Mouse (Mus musculus) liver, postnatal 0 days (tissue): ENCODE measurements around the gene 1700008O03Rik. TPM values are rescaled to one million over a fixed set of nuclear protein-coding genes. Genes with fewer than 3 reads are reported as not detected.

ENCODE experiments used
- ATAC-seq: fragments of 200-750 bp; cut with Nextera tagmentation; 2 replicates; pipeline ENCODE4 v1.8.0; 2017; ENCODE audit warnings: mild to moderate bottlenecking, moderate library complexity
- DNase-seq: peaks from one replicate; pipeline ENCODE4 v3.0.0-alpha.2; 2016
- H3K27ac ChIP-seq: fragments of 300-500 bp; sonication (generic); 2 replicates; pipeline ENCODE4 v1.5.1; 2014; ENCODE audit warnings: antibody characterized with exemption, moderate library complexity, mild to moderate bottlenecking, low read depth
- H3K27me3 ChIP-seq: fragments of 300-500 bp; sonication (generic); 2 replicates; pipeline ENCODE4 v1.6.1; 2014; ENCODE audit warnings: low read length, control low read depth, mixed read lengths; ENCODE audit not compliant: insufficient read depth
- H3K36me3 ChIP-seq: fragments of 300-500 bp; sonication (generic); replicated peaks from 2 replicates; pipeline ENCODE4 v1.6.1; 2014; ENCODE audit warnings: mild to moderate bottlenecking, control low read depth, low read length, moderate library complexity, mixed read lengths; ENCODE audit not compliant: insufficient read depth
- H3K4me1 ChIP-seq: fragments of 300-500 bp; sonication (generic); 2 replicates; pipeline ENCODE4 v1.6.1; 2014; ENCODE audit warnings: antibody characterized with exemption, mild to moderate bottlenecking, control low read depth; ENCODE audit not compliant: insufficient read depth
- H3K4me2 ChIP-seq: fragments of 300-500 bp; sonication (generic); 2 replicates; pipeline ENCODE4 v1.6.1; 2014; ENCODE audit warnings: low read depth, mild to moderate bottlenecking, low read length, moderate library complexity, mixed read lengths
- H3K4me3 ChIP-seq: fragments of 300-500 bp; sonication (generic); 2 replicates; pipeline ENCODE4 v1.5.1; 2014; ENCODE audit warnings: low read depth, low read length
- H3K9ac ChIP-seq: fragments of 300-500 bp; sonication (generic); replicated peaks from 2 replicates; pipeline ENCODE4 v1.6.1; 2014; ENCODE audit warnings: mild to moderate bottlenecking, moderate library complexity
- H3K9me3 ChIP-seq: fragments of 300-500 bp; sonication (generic); 2 replicates; pipeline ENCODE4 v1.6.1; 2016; ENCODE audit warnings: mild to moderate bottlenecking, control low read depth, low read length, mixed read lengths
- CTCF ChIP-seq: sonication (generic); IDR thresholded peaks from 2 replicates; pipeline ENCODE4 v1.5.1; 2016; ENCODE audit warnings: antibody characterized with exemption, low read depth
- EP300 ChIP-seq: IDR thresholded peaks from 2 replicates; pipeline ENCODE4 v1.6.1; 2016; ENCODE audit warnings: antibody characterized with exemption, low read depth, mild to moderate bottlenecking
- WGBS: fragments of 180-500 bp; shearing (Covaris S2); extraction: QIAGEN DNeasy Blood & Tissue Kit; methylation state at CpG from one replicate; pipeline ENCODE4 v1.1.7; 2014; ENCODE audit not compliant: insufficient replicate concordance; 5-methylcytosine and 5-hydroxymethylcytosine counted together
- polyA plus RNA-seq: library from polyadenylated mRNA; unstranded; fragments of >200 nt; fragmentation: Nextera tagmentation; extraction: Ambion mirVana; gene quantifications from 2 replicates; pipeline ENCODE4 v1.2.1, GENCODE M21; 2015

1700008O03Rik gene
- polyA plus RNA-seq, 1 experiment from 2014 or later: 0.15 TPM

GRCm38 (mm10) chr7:44428171-44428950 is 42.7 kb upstream of the 1700008O03Rik start:
- Histone ChIP-seq H3K9ac (no peak overlapping the region), H3K4me2 (no peak overlapping the region), H3K27ac (no peak overlapping the region), H3K4me3 (no peak overlapping the region), H3K36me3 (no peaks in the 10 kb centered on the region), H3K9me3 (no peaks in the 10 kb centered on the region), H3K4me1 (no peaks in the 10 kb centered on the region), H3K27me3 (peaks cover 62% of the 10 kb centered on the region)
- ATAC-seq: no peak
- WGBS: 3% methylated on average over 16 of the region's 38 CpGs
- no peak for TF ChIP-seq EP300
- TF ChIP-seq CTCF: no peak
- no peak for DNase-seq

- ATAC-seq (no peak), DNase-seq (no peak)
- Histone ChIP-seq H3K9ac (no peak overlapping the region), H3K36me3 (no peaks in the 10 kb centered on the region), H3K4me2 (no peak overlapping the region), H3K4me3 (no peak overlapping the region), H3K9me3 (no peaks in the 10 kb centered on the region), H3K27me3 (peaks cover 60% of the 10 kb centered on the region), H3K27ac (no peak overlapping the region), H3K4me1 (no peaks in the 10 kb centered on the region)
- no peak for TF ChIP-seq EP300
- TF ChIP-seq CTCF: no peak
- 20% methylated on average over 8 of the region's 8 CpGs for WGBS
Measured at GRCm38 (mm10) chr7:44427666-44428065, 42.0 kb upstream of the 1700008O03Rik start.

- no peak overlapping the region for H3K9ac ChIP-seq
- no peak overlapping the region for H3K4me2 ChIP-seq
- no peaks in the 10 kb centered on the region for H3K36me3 ChIP-seq
- H3K4me1 ChIP-seq: no peaks in the 10 kb centered on the region
- DNase-seq: no peak
- TF ChIP-seq EP300 (no peak), CTCF (no peak)
- H3K27ac ChIP-seq: no peak overlapping the region
- WGBS: 70% methylated on average over 6 of the region's 6 CpGs
- no peaks in the 10 kb centered on the region for H3K27me3 ChIP-seq
- H3K9me3 ChIP-seq: no peaks in the 10 kb centered on the region
- no peak for ATAC-seq
- H3K4me3 ChIP-seq: no peak overlapping the region
Measured at GRCm38 (mm10) chr7:44413307-44413706, 27.7 kb upstream of the 1700008O03Rik start.

GRCm38 (mm10) chr7:44411144-44411543 is 25.5 kb upstream of the 1700008O03Rik start:
- no peak overlapping the region for H3K4me2 ChIP-seq
- TF ChIP-seq EP300 (no peak), CTCF (peak; percentile 21)
- H3K27me3 ChIP-seq: no peaks in the 10 kb centered on the region
- no peaks in the 10 kb centered on the region for H3K36me3 ChIP-seq
- no peak overlapping the region for H3K27ac ChIP-seq
- H3K9me3 ChIP-seq: no peaks in the 10 kb centered on the region
- no peaks in the 10 kb centered on the region for H3K4me1 ChIP-seq
- DNase-seq (no peak), ATAC-seq (no peak)
- WGBS: 83% methylated on average over 4 of the region's 4 CpGs
- no peak overlapping the region for H3K9ac ChIP-seq
- no peak overlapping the region for H3K4me3 ChIP-seq

- TF ChIP-seq EP300 (no peak), CTCF (no peak)
- WGBS: 5% methylated on average over 5 of the region's 5 CpGs
- no peak overlapping the region for H3K9ac ChIP-seq
- H3K4me1 ChIP-seq: no peaks in the 10 kb centered on the region
- no peak for DNase-seq
- ATAC-seq: no peak
- H3K36me3 ChIP-seq: no peaks in the 10 kb centered on the region
- no peak overlapping the region; the same call in 1 of the 2 replicates for H3K4me2 ChIP-seq
- H3K27ac ChIP-seq: no peak overlapping the region
- H3K4me3 ChIP-seq: peak overlapping the region; percentile 6; the same call in 1 of the 2 replicates
- no peaks in the 10 kb centered on the region for H3K27me3 ChIP-seq
- H3K9me3 ChIP-seq: no peaks in the 10 kb centered on the region
Measured at GRCm38 (mm10) chr7:44406015-44406355, 20.4 kb upstream of the 1700008O03Rik start.

- Histone ChIP-seq H3K4me1 (no peaks in the 10 kb centered on the region), H3K4me2 (peak overlapping the region; percentile 48), H3K9ac (no peak overlapping the region), H3K27me3 (no peaks in the 10 kb centered on the region), H3K36me3 (no peaks in the 10 kb centered on the region), H3K27ac (no peak overlapping the region), H3K9me3 (no peaks in the 10 kb centered on the region), H3K4me3 (peak overlapping the region; percentile 6)
- peak; percentile 87 for ATAC-seq
- TF ChIP-seq CTCF (no peak), EP300 (no peak)
- WGBS: 3% methylated on average over 27 of the region's 27 CpGs
- DNase-seq: peak; percentile 74
Measured at GRCm38 (mm10) chr7:44405346-44406014, 19.9 kb upstream of the 1700008O03Rik start.
